Mouse (Mus musculus) right cerebral cortex, postnatal 4 days (tissue): Measurements from ENCODE around the gene Olfr1039.
"Not testable (repeated sequence)": the region's sequence is repeated elsewhere in the genome, so short reads cannot be mapped to it uniquely, and the experiment has no call there.

Experiments
- DNase-seq: peaks from one replicate; pipeline ENCODE4 v3.0.0-alpha.2; 2022

Olfr1039 gene

DNA sequence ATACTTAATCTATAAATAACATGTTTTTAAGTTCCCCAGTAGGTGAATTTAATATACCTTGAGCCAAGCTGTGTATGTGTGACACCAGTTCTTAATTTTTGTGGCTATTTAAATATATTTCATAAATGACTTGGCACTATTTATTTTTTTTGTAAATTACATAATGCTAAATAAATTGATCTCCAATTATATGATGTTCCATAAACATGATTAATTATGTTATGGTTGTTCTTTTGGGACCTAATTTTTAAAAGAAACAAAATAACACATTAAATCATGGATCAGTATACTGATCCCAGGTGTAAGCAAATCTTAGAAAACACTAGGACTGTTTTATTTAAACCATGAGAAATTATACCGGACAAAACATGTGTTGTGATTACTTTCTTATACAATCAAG is at the start of gene Olfr1039:
Olfr1039 (minus strand) TSS at position 101 of the 400 bp plus-strand sequence.
- no peak for DNase-seq

- no peak for DNase-seq
Measured at GRCm38 (mm10) chr2:86179950-86180349, 44.2 kb upstream of the Olfr1039 start.

DNA sequence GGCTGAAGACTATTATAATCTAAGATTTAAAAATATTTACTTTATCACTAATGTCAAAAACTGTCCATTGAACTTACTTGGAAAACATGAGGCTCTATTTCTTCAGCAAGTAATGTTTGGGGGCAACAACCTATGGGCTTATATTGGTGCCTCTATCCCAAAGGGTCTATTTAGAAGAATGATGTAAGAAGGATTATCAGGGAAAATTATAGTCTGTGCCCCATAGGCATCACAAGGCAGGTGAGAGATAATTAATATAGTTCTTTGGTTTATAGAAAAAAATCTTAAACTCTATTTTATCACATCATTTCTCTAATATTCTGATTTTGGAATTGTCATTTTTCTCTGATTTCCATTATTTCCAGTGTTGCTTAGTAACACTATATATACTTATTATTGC is 42.0 kb upstream of the Olfr1039 start, which contains the start of gene Olfr1044:
Olfr1044 (minus strand) TSS at position 101 of the 400 bp plus-strand sequence.
- DNase-seq = no peak

DNA sequence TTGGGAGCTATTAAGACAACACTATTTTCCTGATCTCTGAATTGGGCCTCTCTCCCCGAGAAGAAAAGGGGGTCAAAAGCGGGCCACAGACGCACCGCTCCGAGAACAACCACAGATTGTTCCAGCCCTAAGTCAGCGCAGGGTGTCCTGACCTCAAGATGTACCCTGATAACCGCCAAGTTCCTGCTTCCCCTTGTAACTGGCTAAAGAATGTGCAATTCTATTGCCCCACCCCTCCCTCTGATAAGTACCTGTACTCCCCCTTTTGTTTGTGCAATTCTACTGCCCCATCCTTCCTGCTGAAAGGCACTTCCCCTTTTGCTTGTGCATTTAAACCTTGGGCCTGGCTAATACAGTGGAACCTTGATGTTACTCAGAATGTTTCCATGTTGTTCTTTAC is 39.7 kb upstream of the Olfr1039 start:
- not testable (repeated sequence) for DNase-seq

- no peak for DNase-seq
Measured at GRCm38 (mm10) chr2:86167422-86167821, 31.7 kb upstream of the Olfr1039 start, which contains the start of gene Olfr1043. TSS of gene Olfr1043 (minus strand) at chr2:86167522.

DNA sequence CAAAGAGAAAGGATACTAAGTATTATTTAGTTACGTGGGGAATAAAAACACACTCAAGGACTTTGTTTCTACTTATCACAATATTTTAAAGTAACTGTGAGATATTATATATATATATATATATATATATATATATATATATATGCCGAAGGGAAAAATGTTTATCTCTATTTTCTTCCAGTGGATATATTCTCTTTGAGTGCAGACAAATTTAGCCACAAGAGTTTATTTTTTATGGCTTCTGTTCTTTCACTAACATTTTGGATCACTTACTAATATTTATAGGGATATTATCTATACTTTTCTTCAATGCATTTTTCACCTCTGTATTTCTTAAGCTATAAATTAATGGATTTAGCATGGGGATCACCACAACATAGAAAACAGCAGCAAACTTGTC is 26.0 kb upstream of the Olfr1039 start, which contains the start of gene Olfr1042:
Olfr1042 (minus strand) TSS at position 101 of the 400 bp plus-strand sequence.
- no peak for DNase-seq

DNA sequence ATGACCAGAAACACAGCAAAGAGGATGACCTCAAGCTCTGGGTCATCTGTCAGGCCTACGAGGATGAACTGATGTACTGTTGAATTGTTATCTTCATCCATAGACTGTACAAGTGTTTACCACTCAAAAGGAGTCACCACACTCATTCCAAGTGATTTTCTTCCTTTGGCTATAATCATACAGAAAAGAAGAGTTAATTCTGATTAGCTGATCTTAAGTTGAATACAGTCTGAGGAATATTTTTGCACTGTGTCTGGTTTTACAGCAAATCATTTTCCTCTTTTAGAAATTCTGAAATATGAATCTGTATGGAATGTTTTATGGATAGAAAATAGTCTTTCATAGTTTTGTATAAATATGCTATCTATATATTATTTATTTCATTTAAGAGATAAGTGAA is 10.9 kb upstream of the Olfr1039 start, which contains the start of gene Olfr1040:
Olfr1040 (minus strand) TSS at position 101 of the 400 bp plus-strand sequence.
- DNase-seq = no peak

- no peak for DNase-seq
Measured at GRCm38 (mm10) chr2:86087285-86087684, 48.4 kb downstream of the Olfr1039 start, which contains the start of gene Olfr1037. TSS of gene Olfr1037 (minus strand) at chr2:86087385.

- not testable (repeated sequence) for DNase-seq
Measured at GRCm38 (mm10) chr2:86080478-86080877, 55.2 kb downstream of the Olfr1039 start.
